Mouse (Mus musculus) stomach, postnatal 0 days (tissue): ENCODE measurements around the gene Ivd. TPM values are rescaled to one million over a fixed set of nuclear protein-coding genes. Genes with fewer than 3 reads are reported as not detected.

Experiments
- ATAC-seq: fragments of 200-750 bp; cut with Nextera tagmentation; 2 replicates; pipeline ENCODE4 v1.8.0; 2017; ENCODE audit not compliant: low FRiP score, low TSS enrichment
- DNase-seq: peaks from one replicate; pipeline ENCODE4 v3.0.0-alpha.2; 2016; ENCODE audit warnings: low spot score
- H3K27ac ChIP-seq: fragments of 300-500 bp; sonication (generic); replicated peaks from 2 replicates; pipeline ENCODE4 v1.5.1; 2014; ENCODE audit warnings: mild to moderate bottlenecking, control low read depth
- H3K27me3 ChIP-seq: fragments of 300-500 bp; sonication (generic); 2 replicates; pipeline ENCODE4 v1.6.1; 2014; ENCODE audit warnings: low read length; ENCODE audit not compliant: control insufficient read depth, insufficient read depth
- H3K36me3 ChIP-seq: fragments of 300-500 bp; sonication (generic); 2 replicates; pipeline ENCODE4 v1.6.1; 2014; ENCODE audit warnings: low read length, mixed read lengths; ENCODE audit not compliant: control insufficient read depth, insufficient read depth
- H3K4me1 ChIP-seq: fragments of 300-500 bp; sonication (generic); replicated peaks from 2 replicates; pipeline ENCODE4 v1.6.1; 2014; ENCODE audit warnings: antibody characterized with exemption; ENCODE audit not compliant: control insufficient read depth, insufficient read depth
- H3K4me2 ChIP-seq: fragments of 300-500 bp; sonication (generic); replicated peaks from 2 replicates; pipeline ENCODE4 v1.6.1; 2014; ENCODE audit warnings: low read depth, mild to moderate bottlenecking, control low read depth, moderate library complexity
- H3K4me3 ChIP-seq: fragments of 300-500 bp; sonication (generic); 2 replicates; pipeline ENCODE4 v1.5.1; 2014; ENCODE audit warnings: low read depth, low read length, control low read depth
- H3K9ac ChIP-seq: fragments of 300-500 bp; sonication (generic); 2 replicates; pipeline ENCODE4 v1.6.1; 2014; ENCODE audit warnings: mild to moderate bottlenecking, low read length, control low read depth, mixed read lengths
- H3K9me3 ChIP-seq: fragments of 300-500 bp; sonication (generic); 2 replicates; pipeline ENCODE4 v1.6.1; 2016; ENCODE audit warnings: low read length; ENCODE audit not compliant: control insufficient read depth
- CTCF ChIP-seq: IDR thresholded peaks from 2 replicates; pipeline ENCODE4 v1.5.1; 2016; ENCODE audit warnings: antibody characterized with exemption, low read depth, mild to moderate bottlenecking, moderate library complexity
- EP300 ChIP-seq: optimal IDR thresholded peaks from 2 replicates; pipeline ENCODE3; 2016; ENCODE audit warnings: antibody characterized with exemption
- WGBS: fragments of 180-500 bp; shearing (Covaris S2); extraction: QIAGEN DNeasy Blood & Tissue Kit; methylation state at CpG from one replicate; pipeline ENCODE4 v1.1.7; 2014; 5-methylcytosine and 5-hydroxymethylcytosine counted together
- polyA plus RNA-seq: library from polyadenylated mRNA; unstranded; fragments of >200 nt; fragmentation: Nextera tagmentation; extraction: Ambion mirVana; gene quantifications from 2 replicates; pipeline ENCODE4 v1.2.1, GENCODE M21; 2015

Ivd gene
- polyA plus RNA-seq, 1 experiment from 2014 or later = 30.9 TPM

DNA sequence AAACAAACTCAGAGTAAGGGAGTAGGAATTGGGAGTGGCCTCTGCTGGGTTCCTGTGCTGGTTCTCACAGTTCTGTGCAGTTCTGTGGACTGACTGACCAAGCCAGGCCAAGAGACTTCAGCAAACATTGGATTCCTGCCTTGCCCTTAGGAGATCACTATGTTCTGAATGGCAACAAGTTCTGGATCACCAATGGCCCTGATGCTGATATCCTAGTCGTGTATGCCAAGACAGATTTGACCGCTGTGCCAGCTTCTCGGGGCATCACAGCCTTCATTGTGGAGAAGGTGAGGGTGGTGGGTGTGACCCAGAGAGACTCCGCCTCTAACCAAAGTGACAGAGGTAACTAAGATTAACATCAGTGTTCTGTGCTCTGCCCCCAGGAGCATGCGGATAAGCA is 11.3 kb downstream of the Ivd start:
- Histone ChIP-seq H3K27me3 (no peaks in the 10 kb centered on the region), H3K27ac (no peak overlapping the region), H3K36me3 (no peaks in the 10 kb centered on the region; the same call in 1 of the 2 replicates), H3K4me3 (no peak overlapping the region), H3K4me2 (no peak overlapping the region), H3K4me1 (no peaks in the 10 kb centered on the region), H3K9ac (no peak overlapping the region), H3K9me3 (no peaks in the 10 kb centered on the region)
- WGBS = 85% methylated on average over 5 of the region's 5 CpGs
- DNase-seq = no peak
- ATAC-seq = no peak
- TF ChIP-seq CTCF = no peak
- TF ChIP-seq EP300 = no peak

- Histone ChIP-seq H3K4me3 (no peak overlapping the region), H3K27me3 (no peaks in the 10 kb centered on the region), H3K4me2 (no peak overlapping the region), H3K9me3 (no peaks in the 10 kb centered on the region), H3K9ac (no peak overlapping the region), H3K27ac (no peak overlapping the region), H3K4me1 (no peaks in the 10 kb centered on the region), H3K36me3 (no peaks in the 10 kb centered on the region; the same call in 1 of the 2 replicates)
- WGBS = 57% methylated on average over 6 of the region's 6 CpGs
- TF ChIP-seq CTCF = no peak
- TF ChIP-seq EP300 = no peak
- ATAC-seq (no peak), DNase-seq (no peak)
Measured at GRCm38 (mm10) chr2:118873890-118874430, 12.2 kb downstream of the Ivd start.

- H3K27me3 ChIP-seq = no peaks in the 10 kb centered on the region
- no peak overlapping the region for H3K4me2 ChIP-seq
- no peaks in the 10 kb centered on the region; the same call in 1 of the 2 replicates for H3K36me3 ChIP-seq
- ATAC-seq (no peak), DNase-seq (no peak)
- no peaks in the 10 kb centered on the region for H3K9me3 ChIP-seq
- H3K9ac ChIP-seq = no peak overlapping the region
- no peak overlapping the region for H3K4me3 ChIP-seq
- H3K27ac ChIP-seq = no peak overlapping the region
- TF ChIP-seq CTCF (no peak), EP300 (no peak)
- WGBS = 87% methylated on average over 8 of the region's 8 CpGs
- H3K4me1 ChIP-seq = no peaks in the 10 kb centered on the region
Measured at GRCm38 (mm10) chr2:118875316-118875715, 13.6 kb downstream of the Ivd start.

GRCm38 (mm10) chr2:118876453-118876852 is 14.7 kb downstream of the Ivd start:
- ATAC-seq (no peak), DNase-seq (no peak)
- TF ChIP-seq EP300 = no peak
- TF ChIP-seq CTCF = no peak
- no peak overlapping the region for H3K9ac ChIP-seq
- H3K9me3 ChIP-seq = no peaks in the 10 kb centered on the region
- H3K4me2 ChIP-seq = no peak overlapping the region
- H3K27me3 ChIP-seq = no peaks in the 10 kb centered on the region
- WGBS = 95% methylated on average over 9 of the region's 9 CpGs
- no peaks in the 10 kb centered on the region for H3K4me1 ChIP-seq
- H3K4me3 ChIP-seq = no peak overlapping the region
- no peak overlapping the region for H3K27ac ChIP-seq
- H3K36me3 ChIP-seq = no peaks in the 10 kb centered on the region; the same call in 1 of the 2 replicates

DNA sequence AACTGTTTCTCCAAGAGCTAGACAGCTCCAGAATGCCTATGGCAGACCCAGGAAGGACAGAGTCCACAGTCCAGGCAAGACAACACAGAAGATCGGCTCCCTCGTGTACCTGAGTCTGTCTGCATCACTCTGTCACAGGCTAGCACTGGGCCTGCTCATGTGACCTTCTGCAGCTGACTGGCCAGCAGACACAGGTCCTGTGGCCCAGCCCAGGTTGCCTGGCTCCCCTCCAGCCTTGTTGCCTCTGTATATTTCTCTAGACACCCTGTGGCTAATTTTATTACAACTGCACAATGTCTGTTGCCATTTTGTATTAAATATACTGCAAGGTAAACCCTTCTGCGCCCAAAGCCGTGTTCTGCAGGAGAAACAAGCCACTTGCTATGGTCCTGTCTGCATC is 19.3 kb downstream of the Ivd start:
- Histone ChIP-seq H3K4me2 (no peak overlapping the region), H3K9ac (no peak overlapping the region), H3K4me1 (no peaks in the 10 kb centered on the region), H3K27ac (no peak overlapping the region), H3K4me3 (no peak overlapping the region), H3K27me3 (no peaks in the 10 kb centered on the region), H3K36me3 (no peaks in the 10 kb centered on the region; the same call in 1 of the 2 replicates), H3K9me3 (no peaks in the 10 kb centered on the region)
- 75% methylated on average over 4 of the region's 4 CpGs for WGBS
- TF ChIP-seq CTCF (no peak), EP300 (no peak)
- DNase-seq (no peak), ATAC-seq (no peak)

- Histone ChIP-seq H3K36me3 (no peaks in the 10 kb centered on the region), H3K9me3 (no peaks in the 10 kb centered on the region), H3K27ac (no peak overlapping the region), H3K27me3 (no peaks in the 10 kb centered on the region), H3K9ac (no peak overlapping the region), H3K4me1 (no peaks in the 10 kb centered on the region), H3K4me3 (no peak overlapping the region), H3K4me2 (no peak overlapping the region)
- no peak for TF ChIP-seq CTCF
- DNase-seq = no peak
- no peak for ATAC-seq
- WGBS = 69% methylated on average over 5 of the region's 5 CpGs
Measured at GRCm38 (mm10) chr2:118881956-118882355, 20.2 kb downstream of the Ivd start.
